Mouse (Mus musculus) kidney, postnatal 0 days (tissue): Measurements from ENCODE around the gene Trit1. TPM values are rescaled to one million over a fixed set of nuclear protein-coding genes. Genes with fewer than 3 reads are reported as not detected.
"Not testable (repeated sequence)": the region's sequence is repeated elsewhere in the genome, so short reads cannot be mapped to it uniquely, and the experiment has no call there.

Experiments
- ATAC-seq: fragments of 200-750 bp; cut with Nextera tagmentation; replicated peaks from 2 replicates; pipeline ENCODE4 v1.8.0; 2017; ENCODE audit warnings: low read depth, moderate number of reproducible peaks, moderate TSS enrichment, moderate library complexity; ENCODE audit not compliant: low FRiP score
- DNase-seq: peaks from one replicate; pipeline ENCODE4 v3.0.0-alpha.2; 2016; ENCODE audit warnings: low spot score
- H3K27ac ChIP-seq: fragments of 300-500 bp; sonication (generic); 2 replicates; pipeline ENCODE4 v1.5.1; 2014; ENCODE audit warnings: mild to moderate bottlenecking
- H3K27me3 ChIP-seq: fragments of 300-500 bp; sonication (generic); 2 replicates; pipeline ENCODE4 v1.6.1; 2014; ENCODE audit warnings: low read length, mixed read lengths; ENCODE audit not compliant: insufficient read depth
- H3K36me3 ChIP-seq: fragments of 300-500 bp; sonication (generic); 2 replicates; pipeline ENCODE4 v1.6.1; 2014; ENCODE audit warnings: low read length, mixed read lengths; ENCODE audit not compliant: insufficient read depth
- H3K4me1 ChIP-seq: fragments of 300-500 bp; sonication (generic); replicated peaks from 2 replicates; pipeline ENCODE4 v1.6.1; 2014; ENCODE audit warnings: antibody characterized with exemption, low read length, mixed read lengths; ENCODE audit not compliant: insufficient read depth
- H3K4me2 ChIP-seq: fragments of 300-500 bp; sonication (generic); 2 replicates; pipeline ENCODE4 v1.6.1; 2014; ENCODE audit warnings: mild to moderate bottlenecking, low read length, moderate library complexity, mixed read lengths
- H3K4me3 ChIP-seq: fragments of 300-500 bp; sonication (generic); replicated peaks from 2 replicates; pipeline ENCODE4 v1.5.1; 2014; ENCODE audit warnings: low read depth, low read length
- H3K9ac ChIP-seq: fragments of 300-500 bp; sonication (generic); 2 replicates; pipeline ENCODE4 v1.6.1; 2014; ENCODE audit warnings: low read depth, low read length
- H3K9me3 ChIP-seq: fragments of 300-500 bp; sonication (generic); replicated peaks from 2 replicates; pipeline ENCODE4 v1.6.1; 2016; ENCODE audit warnings: low read length, inconsistent platforms, mixed read lengths
- CTCF ChIP-seq: IDR thresholded peaks from 2 replicates; pipeline ENCODE4 v1.5.1; 2016; ENCODE audit warnings: antibody characterized with exemption, low read depth, mild to moderate bottlenecking, moderate library complexity
- WGBS: fragments of 180-500 bp; shearing (Covaris S2); extraction: QIAGEN DNeasy Blood & Tissue Kit; methylation state at CpG from one replicate; pipeline ENCODE4 v1.1.7; 2014; 5-methylcytosine and 5-hydroxymethylcytosine counted together
- polyA plus RNA-seq: library from polyadenylated mRNA; unstranded; fragments of >200 nt; fragmentation: Nextera tagmentation; extraction: Ambion mirVana; gene quantifications from 2 replicates; pipeline ENCODE4 v1.2.1, GENCODE M21; 2015

The Trit1 gene
- polyA plus RNA-seq, 1 experiment from 2014 or later, result 15.7 TPM

GRCm38 (mm10) chr4:123000130-123000529 is 16.3 kb upstream of the Trit1 start:
- Histone ChIP-seq H3K9me3 (no peaks in the 10 kb centered on the region), H3K9ac (no peak overlapping the region), H3K36me3 (no peaks in the 10 kb centered on the region), H3K27ac (no peak overlapping the region), H3K4me3 (no peak overlapping the region), H3K4me2 (no peak overlapping the region), H3K4me1 (peaks cover 8% of the 10 kb centered on the region; the same call in 1 of the 2 replicates), H3K27me3 (peaks cover 3% of the 10 kb centered on the region; the same call in 1 of the 2 replicates)
- DNase-seq, result no peak
- TF ChIP-seq CTCF, result no peak
- ATAC-seq, result no peak
- 71% methylated on average over 14 of the region's 14 CpGs for WGBS

- Histone ChIP-seq H3K36me3 (no peaks in the 10 kb centered on the region), H3K27me3 (peaks cover 3% of the 10 kb centered on the region; the same call in 1 of the 2 replicates), H3K4me3 (no peak overlapping the region), H3K4me1 (peaks cover 12% of the 10 kb centered on the region; the same call in 1 of the 2 replicates), H3K27ac (no peak overlapping the region), H3K4me2 (no peak overlapping the region), H3K9me3 (no peaks in the 10 kb centered on the region), H3K9ac (no peak overlapping the region)
- TF ChIP-seq CTCF, result no peak
- 73% methylated on average over 17 of the region's 17 CpGs for WGBS
- ATAC-seq (no peak), DNase-seq (no peak)
Observed at GRCm38 (mm10) chr4:123000617-123001342, 15.6 kb upstream of the Trit1 start.

- Histone ChIP-seq H3K9ac (no peak overlapping the region), H3K4me2 (no peak overlapping the region), H3K4me3 (no peak overlapping the region), H3K4me1 (peaks cover 5% of the 10 kb centered on the region; the same call in 1 of the 2 replicates), H3K27me3 (no peaks in the 10 kb centered on the region), H3K9me3 (no peaks in the 10 kb centered on the region), H3K27ac (no peak overlapping the region), H3K36me3 (no peaks in the 10 kb centered on the region)
- TF ChIP-seq CTCF, result no peak
- WGBS, result 39% methylated on average over 15 of the region's 15 CpGs
- no peak for ATAC-seq
- peak; percentile 55 for DNase-seq
Observed at GRCm38 (mm10) chr4:123005054-123005966, 11.1 kb upstream of the Trit1 start.

GRCm38 (mm10) chr4:123012501-123012900 is 3.9 kb upstream of the Trit1 start:
- not testable (repeated sequence) for H3K27ac ChIP-seq, H3K4me2 ChIP-seq, ATAC-seq, H3K4me1 ChIP-seq, H3K27me3 ChIP-seq, H3K9me3 ChIP-seq, H3K9ac ChIP-seq, H3K4me3 ChIP-seq, DNase-seq, H3K36me3 ChIP-seq
- 91% methylated on average over 4 of the region's 4 CpGs for WGBS

GRCm38 (mm10) chr4:123013346-123013945 is 3.0 kb upstream of the Trit1 start:
- Histone ChIP-seq H3K27me3 (no peaks in the 10 kb centered on the region), H3K4me2 (no peak overlapping the region), H3K9me3 (no peaks in the 10 kb centered on the region), H3K36me3 (no peaks in the 10 kb centered on the region), H3K4me3 (no peak overlapping the region), H3K27ac (no peak overlapping the region), H3K4me1 (peaks cover 11% of the 10 kb centered on the region; the same call in 1 of the 2 replicates), H3K9ac (no peak overlapping the region)
- DNase-seq (no peak), ATAC-seq (no peak)
- TF ChIP-seq CTCF, result no peak
- 58% methylated on average over 5 of the region's 5 CpGs for WGBS

- ATAC-seq, result no peak
Observed at GRCm38 (mm10) chr4:123013949-123014406, 2.4 kb upstream of the Trit1 start.

More at GRCm38 (mm10) chr4:123013949-123014406, 2.4 kb upstream of the Trit1 start:
- no peak for DNase-seq
- no peak overlapping the region for H3K4me2 ChIP-seq
- no peaks in the 10 kb centered on the region for H3K9me3 ChIP-seq
- H3K4me3 ChIP-seq, result no peak overlapping the region
- no peak overlapping the region for H3K27ac ChIP-seq
- no peak for TF ChIP-seq CTCF
- no peaks in the 10 kb centered on the region for H3K36me3 ChIP-seq
- no peak overlapping the region for H3K9ac ChIP-seq
- no peaks in the 10 kb centered on the region for H3K27me3 ChIP-seq
- peaks cover 12% of the 10 kb centered on the region; the same call in 1 of the 2 replicates for H3K4me1 ChIP-seq
- 55% methylated on average over 3 of the region's 3 CpGs for WGBS
